Mouse (Mus musculus): ENCODE measurements at regions not wholly inside any gene's neighbourhood (a gene's known extent, or its start where the extent isn't known, plus 50 kb on each side); places are given as distances from the start of the nearest gene placed in this dataset.

DNA sequence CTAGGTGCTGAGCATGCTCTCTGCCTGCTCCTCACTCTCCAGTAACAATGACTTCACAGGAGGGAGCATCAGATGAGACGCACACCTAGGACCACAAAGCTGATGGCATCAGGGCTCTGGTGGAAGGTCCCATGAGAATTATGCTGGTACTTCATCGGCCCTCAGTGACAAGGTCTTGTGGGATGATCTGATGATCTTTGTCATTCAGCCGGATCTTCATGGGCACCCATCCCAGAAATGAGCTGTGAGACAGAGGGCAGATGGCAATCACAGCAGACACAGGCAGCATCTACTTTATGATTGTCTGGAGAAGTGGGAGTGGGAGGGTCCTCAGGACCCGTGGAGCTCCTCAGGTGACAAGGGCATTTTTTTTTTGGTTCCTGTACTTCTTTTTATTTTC, 114.7 kb upstream of the Ctnnb1 start:
- DNase-seq (ENCODE audit: low spot score): no peak

DNA sequence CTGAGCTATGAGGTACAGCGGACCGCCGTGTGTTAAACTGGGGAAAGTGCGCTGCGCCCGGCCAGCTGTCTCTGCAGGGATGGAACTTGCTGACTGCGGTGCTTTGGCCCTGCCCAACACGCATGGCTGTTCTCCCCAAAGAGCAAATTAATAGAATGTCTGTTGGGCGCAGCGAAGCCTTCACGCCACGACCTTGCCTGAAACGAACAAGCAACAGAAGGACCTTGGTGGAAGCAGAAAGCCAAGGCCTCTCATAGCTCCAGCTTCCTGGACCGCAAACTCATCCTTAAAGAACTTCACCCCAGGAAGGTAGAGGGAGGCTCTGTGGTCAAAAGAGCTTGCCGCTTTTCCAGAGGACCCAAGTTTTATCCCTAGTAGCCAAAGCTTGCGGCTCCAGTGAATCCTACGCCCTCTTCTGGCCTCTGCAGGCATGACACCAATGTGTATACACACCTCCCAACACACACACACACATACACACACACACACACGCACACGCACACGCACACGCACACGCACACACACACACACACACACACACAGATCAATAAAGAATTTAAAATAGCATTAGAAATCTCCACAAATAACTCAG, 110.2 kb upstream of the Ctnnb1 start:
- DNase-seq (ENCODE audit: low spot score): no peak

DNA sequence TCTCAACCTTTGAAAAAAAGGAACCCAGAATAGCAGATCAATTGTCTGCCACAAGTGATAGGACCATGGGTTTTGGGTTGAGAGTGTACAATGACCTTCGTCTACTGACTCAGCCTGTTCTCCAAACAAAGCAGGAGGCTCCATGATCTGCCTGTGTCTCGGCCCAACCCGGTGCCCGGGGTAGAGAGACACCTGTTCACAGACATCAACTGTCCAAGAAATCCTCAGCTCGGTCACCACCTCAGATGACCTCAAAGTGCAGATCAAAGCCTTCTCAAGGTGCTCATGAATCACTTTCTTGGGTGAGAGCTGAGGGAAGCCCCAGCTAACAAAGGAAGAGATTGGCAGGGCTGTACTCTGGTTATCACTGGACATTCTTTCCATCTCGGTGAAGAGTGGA, 108.1 kb upstream of the Ctnnb1 start:
- no peak for DNase-seq (ENCODE audit: low spot score)

DNA sequence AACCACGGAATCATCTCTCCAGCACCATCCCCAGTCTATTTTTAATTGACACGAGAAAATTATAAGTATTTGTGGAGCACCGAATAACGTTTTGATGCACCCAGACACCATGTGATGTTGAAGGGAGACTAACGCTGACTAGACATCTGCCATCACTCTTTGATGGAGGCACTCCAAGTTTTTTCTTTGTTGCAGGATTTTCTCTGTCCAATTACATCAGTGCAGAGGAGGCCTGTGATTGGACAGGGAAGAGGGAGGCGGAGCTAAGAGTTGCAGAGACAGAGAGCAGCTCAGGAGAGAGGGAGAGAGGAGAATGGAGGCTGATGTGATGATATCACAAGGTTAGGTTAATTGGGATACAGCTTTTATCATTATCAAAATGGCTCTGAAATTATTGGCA, 105.6 kb upstream of the Ctnnb1 start:
- no peak for DNase-seq (ENCODE audit: low spot score)

DNA sequence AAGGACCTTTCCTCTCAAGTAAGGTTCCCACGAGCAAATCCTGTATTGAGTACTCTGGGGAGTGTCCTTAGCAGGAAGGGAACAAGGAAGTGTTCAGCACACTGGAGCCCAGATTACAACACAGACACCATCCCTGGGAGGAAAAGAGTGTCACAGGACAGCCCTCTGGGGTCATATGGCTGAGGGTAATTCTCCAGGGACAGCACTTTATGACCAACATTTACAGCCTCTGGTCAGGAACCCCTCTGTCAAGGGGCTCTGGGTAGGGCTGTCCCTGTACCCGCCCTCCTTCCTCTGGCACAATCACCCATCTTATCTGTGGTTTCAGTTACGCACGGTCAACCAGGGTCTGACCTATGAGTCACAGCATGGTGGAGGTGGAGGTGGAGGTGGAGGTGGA, 102.8 kb upstream of the Ctnnb1 start:
- no peak for DNase-seq (ENCODE audit: low spot score)

DNA sequence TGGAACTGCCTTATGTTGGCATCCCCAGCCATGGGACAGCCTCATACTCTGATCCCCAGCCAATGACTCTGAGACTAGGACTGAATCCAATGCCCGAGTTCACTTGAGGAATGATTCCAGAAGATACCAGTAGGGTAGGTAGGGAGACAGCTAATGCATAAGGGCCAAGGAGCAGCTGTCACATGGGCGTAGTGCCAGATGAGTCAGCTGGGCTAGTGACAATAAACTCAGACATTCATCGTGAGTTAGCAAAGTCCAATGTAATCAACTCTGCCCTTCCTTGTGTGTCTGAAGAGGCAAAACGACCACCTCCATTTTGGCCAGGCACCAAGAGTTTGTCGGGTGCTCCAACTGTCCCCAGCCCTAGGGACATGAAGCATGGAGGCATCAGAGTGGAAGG, 98.5 kb upstream of the Ctnnb1 start:
- no peak for DNase-seq (ENCODE audit: low spot score)

DNA sequence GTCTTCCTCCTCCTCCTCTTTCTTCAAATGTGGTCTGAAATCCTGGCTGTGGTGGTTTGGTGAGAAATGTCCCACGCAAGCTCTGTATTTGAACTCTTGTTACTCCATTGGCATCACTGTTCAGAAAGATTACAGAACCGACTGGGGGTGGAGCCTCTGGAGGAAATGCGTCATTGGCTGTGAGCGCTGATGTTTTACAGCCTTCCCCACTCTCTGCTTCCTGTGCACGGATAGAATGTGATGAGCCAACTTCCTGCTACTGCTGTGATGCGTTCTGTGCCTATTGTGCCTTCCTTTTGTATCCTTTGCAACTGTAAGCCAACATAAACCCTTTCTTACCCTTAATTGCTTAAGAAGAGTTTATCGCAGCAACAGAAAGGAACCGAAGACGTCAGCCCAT, 94.8 kb upstream of the Ctnnb1 start:
- no peak for DNase-seq (ENCODE audit: low spot score)

DNA sequence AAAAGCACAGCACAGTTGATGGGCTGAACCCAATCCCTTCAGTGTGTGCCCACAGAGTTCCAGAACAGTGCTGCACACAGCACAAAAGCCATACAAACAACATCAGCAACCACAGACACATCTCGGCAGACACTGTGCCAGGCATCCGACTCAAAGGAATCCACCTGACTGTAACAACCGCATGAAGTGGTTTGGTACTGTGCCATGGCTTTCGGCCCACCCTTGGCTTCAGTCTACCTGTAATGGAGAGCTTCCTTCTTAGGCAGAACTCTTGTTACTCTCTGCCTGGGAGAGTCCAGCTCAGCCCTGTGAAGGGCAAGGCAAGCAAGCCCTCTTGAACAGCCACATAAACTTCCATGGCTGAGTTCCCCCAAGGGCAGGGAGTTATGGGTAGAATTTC, 93.4 kb upstream of the Ctnnb1 start:
- DNase-seq (ENCODE audit: low spot score): no peak

DNA sequence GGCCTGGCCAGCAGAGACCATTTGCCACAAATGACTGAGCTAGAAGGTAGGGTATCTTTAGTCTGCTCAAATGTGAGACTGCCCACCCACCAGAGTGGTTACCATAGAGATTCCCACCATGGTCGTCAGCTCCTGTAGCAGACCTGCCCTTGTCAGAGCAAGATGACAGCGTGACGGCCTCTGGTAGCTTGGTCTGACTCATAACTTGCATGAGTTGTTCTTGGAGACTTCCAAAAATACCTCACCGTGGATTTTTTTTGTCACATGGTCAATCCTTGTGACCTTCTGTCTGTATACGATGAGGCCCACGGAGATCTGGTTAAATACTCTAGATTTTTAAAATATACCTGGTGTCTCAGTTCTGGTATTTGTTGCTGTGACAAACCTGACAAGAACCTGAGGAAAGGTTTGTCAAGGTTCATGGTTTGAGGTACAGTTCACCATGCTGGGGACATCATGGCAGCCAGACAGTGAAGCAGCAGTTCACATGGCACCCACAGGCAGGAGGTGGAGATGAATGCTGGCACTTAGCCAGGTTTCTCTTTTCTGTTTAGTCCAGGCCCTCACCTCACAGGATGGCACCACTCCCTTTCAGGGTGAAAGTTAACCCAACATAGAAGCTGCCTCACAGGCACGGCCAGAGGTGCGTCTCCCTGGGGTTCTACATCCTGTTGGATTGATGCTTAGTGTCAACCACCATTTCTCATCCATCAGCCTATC, 91.4 kb upstream of the Ctnnb1 start:
- no peak for DNase-seq (ENCODE audit: low spot score)

DNA sequence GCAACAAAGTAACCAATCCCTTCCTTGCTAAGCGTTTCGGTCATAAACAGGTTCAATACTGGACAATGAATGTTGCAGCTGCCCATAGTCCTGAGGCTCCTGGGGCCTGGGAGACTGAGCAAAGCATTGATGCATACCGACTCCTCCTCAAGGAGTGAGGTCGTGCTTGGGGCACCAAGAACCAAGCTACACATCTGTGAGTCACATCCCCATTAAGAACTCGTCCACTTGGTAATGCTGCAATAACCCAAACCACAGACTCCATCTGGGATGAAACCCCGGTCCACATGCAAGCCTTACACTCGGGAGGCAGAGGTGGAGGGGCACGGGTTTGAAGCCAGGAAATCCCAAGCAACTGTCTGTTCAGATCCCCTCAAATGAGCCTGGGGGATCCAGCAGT, 85.3 kb upstream of the Ctnnb1 start:
- DNase-seq (ENCODE audit: low spot score): no peak

DNA sequence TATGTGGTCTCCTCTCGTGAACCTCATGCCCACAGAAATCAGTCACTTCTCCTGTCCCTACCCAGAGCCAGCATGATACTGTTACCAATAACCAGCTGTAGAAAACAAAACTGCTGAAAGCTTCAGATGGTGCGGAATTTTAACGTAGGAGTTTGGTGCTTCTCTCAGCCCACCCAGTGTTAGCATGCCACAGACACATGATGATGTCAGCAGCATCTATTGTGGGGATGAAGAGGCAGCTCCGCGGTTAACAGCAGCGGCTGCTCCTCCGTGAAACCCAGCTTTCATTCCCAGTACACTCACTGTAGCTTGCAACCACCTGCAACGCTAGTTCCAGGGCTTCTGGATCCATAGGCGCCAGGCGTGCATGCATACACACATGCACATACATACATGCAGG, 83.5 kb upstream of the Ctnnb1 start:
- no peak for DNase-seq (ENCODE audit: low spot score)

DNA sequence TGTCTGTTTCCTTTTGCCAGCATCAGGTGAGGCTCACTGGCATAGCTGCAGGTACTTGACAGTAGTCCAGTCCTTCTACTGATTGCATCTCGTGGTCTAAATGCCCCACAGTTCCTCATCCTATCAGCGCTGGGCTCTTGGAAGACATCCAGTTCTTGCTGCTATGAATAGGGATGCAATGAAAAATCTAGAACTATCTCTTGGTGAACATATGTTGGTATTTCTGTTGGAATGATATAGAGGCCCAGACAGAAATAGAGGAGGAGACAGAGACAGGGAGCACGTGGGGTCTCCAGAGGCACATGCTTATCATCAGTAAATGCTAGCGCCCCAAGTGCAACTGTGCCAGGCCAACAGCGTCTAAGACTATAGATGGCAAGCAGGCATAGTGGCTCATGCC, 81.4 kb upstream of the Ctnnb1 start:
- DNase-seq (ENCODE audit: low spot score): no peak

DNA sequence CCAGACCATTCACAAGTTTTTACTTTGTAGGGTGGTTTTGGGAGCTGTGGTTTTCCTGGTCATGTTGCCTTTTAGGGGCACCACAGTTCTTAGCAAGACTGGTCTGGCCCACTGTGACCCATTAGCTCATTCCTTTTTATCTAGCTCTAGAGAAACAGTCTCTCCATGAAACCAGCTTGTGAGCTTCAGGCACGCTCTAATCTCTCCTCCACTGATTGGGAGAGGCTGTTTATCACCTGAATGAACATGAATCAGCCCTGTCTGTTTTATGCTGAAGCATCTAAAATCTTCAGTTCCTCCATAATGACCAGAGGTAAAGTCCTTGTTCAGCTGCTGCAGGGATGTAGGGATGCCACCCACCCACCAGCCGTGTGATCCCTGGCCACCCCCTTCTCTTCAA, 80.1 kb upstream of the Ctnnb1 start:
- DNase-seq (ENCODE audit: low spot score): no peak

DNA sequence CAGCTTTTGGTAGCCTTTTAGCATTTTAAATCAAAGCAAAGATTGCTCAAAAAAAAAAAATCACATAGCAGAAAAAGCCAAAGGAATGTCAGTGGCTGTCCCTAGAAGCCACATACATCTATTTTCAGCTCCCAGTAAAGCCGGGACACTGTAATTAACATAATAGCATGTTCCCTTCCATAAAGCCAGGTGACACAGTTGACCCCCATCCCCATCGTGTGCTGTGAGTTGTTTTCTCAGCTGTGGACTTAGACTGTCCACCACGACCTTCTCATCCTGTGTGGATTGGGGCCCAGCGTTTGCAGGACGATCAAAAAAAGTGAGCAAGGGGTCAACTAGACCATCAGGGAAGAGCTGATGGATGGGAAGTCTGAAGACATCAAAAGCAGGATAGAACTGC, 78.9 kb upstream of the Ctnnb1 start:
- DNase-seq (ENCODE audit: low spot score): no peak

DNA sequence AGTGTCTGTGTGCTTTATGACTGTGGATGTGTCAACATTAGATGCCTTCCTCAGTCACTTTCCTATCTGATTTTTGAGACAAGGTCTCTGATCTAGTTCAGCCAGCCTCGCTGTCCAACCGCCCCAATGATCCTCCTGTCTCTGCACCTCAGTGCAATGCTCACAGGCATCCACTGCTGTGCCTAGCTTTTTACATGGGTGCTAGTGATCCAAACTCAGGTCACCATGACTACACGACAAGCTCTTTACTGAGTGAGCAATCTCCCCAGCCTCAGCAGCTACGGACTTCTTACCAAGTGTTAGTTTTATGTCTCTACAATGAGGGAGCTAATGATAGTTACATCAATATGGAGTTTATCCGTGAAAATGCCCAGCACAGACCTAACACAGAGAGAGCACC, 77.1 kb upstream of the Ctnnb1 start:
- DNase-seq (ENCODE audit: low spot score): no peak

DNA sequence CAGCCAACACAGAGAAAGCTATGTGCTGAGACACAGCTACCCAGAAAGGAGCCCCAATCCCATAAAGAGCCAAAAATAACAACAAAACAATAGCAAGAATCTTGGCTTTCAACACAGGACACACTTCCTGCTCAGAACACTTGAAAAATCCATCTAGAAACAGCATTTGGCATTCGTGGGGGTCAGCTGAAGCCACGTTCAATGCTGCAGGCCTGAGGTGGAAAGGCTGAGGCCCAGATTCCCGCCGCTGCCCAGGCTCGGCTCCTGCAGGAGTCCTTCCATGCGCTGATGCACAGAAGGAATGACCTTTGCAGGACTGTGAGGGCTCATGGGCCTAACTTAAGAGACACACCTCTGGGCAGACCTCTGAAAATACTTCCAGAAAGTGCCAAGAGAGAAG, 76.4 kb upstream of the Ctnnb1 start:
- DNase-seq (ENCODE audit: low spot score): no peak

DNA sequence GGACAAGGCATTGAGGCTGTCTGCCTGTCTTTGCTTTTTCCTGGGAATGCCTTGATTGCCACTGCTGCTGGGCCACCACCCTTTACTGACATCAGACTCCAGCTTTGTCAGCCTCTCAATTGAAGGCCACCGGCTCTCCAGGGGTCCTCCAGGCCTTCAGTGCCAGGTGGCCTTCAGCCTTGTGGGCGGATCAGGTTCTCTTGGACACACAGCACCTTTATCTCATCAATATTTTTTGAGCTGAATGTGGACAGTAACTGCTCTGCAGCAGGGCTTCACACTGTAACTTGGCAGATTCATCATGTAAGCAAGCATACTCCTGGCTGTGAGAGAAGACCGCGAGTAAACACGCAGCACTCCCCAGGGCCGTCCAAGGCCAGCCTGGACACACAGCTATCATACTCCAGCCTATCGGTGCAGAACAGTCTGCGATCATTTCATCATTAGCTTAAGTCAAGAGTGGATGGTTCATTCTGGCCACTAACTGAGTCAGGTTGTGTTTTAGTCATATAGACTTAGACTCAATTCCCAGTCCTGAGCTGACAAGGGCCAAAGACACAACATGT, 75.9 kb upstream of the Ctnnb1 start:
- no peak for DNase-seq (ENCODE audit: low spot score)

DNA sequence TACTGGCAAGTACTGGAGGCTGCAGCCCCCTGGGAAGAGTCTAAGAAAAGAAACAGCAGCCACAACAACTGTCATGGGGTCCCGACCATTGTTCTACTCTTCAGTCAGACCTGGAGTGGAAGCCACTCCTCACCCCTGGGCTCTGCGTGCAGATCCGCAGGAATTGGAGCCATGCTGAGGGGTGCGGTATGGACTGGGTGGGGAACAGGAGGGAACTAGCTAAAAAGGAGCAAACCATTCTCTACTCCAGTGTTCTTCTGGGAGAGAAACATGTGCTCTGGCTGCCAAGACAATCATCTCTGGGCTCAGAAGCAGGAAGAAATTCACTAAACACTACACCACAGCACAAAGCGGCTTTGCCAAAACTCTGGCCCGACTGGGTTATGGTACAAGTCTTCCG, 74.7 kb upstream of the Ctnnb1 start:
- no peak for DNase-seq (ENCODE audit: low spot score)

DNA sequence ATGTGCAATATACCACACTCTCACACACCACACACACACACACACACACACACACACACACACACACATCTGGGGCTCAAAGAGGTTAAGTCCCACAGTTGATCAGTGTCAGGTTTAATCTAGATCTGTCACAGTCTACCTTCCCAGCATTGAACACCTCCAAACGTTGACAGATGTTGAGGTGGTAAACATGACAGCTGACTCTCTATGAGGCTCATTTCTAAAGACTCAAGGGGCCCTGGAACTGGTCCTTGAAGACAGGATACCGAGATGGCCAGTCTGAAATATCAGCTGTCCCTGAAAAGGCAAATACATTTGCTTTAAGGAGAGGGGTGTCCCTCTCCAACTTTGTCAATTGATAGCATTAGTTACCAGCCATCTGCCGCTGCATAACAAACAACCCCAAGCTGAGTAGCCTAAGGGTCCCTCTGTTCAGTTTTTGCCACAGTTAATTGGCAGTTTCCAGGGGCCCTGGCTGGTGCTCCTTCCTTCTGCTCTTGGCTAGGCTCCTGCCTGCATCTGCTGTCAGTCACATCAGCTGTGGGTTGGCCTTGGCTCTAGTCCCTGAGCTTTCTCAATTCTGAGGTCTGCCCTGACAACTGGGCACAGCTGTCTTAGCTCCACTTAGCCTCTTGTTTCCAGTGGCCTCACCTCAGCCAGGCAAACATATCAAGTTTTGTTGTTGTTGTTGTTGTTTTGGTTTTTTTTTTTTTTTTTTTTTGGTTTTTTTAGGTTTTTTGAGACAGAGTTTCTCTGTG, 73.5 kb upstream of the Ctnnb1 start:
- DNase-seq (ENCODE audit: low spot score): no peak

DNA sequence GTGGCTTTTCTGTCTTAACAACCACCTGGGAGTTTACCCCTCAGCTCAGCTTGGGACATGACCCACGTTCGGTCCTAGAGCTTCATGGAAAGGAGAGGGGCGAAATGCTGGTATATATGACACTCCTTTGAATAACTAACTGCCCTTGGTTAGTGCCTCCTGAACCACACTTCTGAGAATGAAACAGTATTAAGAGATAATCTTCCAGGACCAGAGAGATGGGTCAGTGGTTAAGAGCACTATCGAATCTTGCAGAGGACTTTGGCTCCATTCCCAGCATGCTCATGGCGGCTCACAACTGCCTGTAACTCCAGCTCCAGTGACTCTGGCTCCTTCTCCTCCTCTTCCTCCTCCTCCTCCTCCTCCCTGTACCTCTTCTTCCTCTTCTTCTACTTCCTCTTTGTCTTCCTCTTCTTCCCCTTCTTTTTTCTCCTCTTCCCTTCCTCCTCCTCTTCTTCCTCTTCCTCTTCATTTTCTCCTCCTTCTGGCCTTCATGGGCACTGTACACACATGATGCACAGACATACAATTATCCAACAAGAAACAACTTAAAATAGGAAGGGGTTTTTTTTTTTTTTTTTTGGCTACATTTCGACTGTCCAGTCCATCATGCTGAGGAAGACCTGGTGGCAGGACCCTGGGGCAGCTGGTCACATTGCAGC, 71.0 kb upstream of the Ctnnb1 start:
- DNase-seq (ENCODE audit: low spot score): no peak

DNA sequence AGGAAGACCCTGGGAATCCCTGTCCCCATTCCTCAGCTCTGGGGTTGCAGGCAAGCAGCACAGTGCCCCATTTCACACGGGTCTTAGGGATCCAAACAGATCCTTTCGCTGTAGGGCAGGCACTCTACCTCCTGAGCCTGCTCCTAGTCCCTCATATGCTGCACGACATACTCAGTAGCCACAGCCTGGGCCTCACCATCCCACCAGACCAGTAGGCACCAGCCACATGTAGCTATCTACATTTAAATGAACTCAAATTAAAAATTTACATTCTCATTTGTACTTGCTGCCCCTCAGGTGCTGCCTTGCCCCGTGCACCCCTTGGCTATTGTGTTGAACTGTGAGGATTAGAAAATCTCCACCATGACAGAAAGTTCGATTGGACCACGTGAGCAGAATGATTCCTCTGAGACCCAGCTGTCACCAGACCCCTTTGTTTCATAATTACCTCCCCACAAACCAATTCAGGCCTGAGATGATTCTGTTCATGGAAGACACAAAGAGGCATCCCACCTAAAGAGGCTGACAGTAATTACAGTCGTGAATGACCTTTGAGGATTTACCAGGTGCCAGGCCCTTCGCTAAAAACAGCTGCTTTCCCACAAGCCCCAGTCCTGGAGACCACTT, 67.9 kb upstream of the Ctnnb1 start:
- DNase-seq (ENCODE audit: low spot score): no peak

DNA sequence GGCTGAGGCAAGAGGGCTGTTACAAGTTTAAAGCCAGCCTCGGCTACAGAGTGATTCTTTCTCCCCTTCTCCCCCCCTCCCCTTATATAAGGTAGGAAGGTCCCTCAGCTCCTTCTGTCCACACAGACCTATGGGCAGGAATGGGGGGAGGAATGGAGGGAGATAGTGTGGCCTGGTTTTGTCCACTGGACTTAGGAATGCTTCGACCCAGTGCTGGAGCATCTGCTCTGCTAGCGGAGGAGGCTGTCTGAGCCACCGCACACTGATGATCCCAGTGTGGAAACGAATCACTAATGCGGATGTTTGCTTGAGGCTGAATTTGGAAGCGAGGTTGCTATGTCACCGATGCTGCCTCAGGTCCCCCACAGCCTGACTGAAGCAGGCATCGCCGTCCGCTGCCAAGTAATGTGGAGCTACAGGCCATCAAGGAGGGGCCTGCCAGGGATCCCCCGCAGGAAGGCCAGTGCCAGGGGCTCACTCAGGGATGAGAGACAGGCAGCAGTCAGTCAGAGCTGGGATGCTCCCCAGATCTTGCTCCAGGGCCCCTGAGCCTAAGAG, 67.1 kb upstream of the Ctnnb1 start:
- no peak for DNase-seq (ENCODE audit: low spot score)

Data from left cerebral cortex, adult 11 months (tissue).